Mouse (Mus musculus) heart, postnatal 0 days (tissue): ENCODE results near the gene Mab21l1.

Experiments
- CTCF ChIP-seq: IDR thresholded peaks from 2 replicates; pipeline ENCODE4 v1.5.1; 2016; ENCODE audit warnings: antibody characterized with exemption, control low read depth, low read depth
- EP300 ChIP-seq: IDR thresholded peaks from 2 replicates; pipeline ENCODE4 v1.6.1; 2016; ENCODE audit warnings: antibody characterized with exemption, low read depth

GRCm38 (mm10) chr3:55830226-55830625 is 47.9 kb downstream of the Mab21l1 start:
- TF ChIP-seq CTCF (no peak), EP300 (no peak)
